Mouse (Mus musculus): ENCODE measurements around the gene Reep6.

DNA sequence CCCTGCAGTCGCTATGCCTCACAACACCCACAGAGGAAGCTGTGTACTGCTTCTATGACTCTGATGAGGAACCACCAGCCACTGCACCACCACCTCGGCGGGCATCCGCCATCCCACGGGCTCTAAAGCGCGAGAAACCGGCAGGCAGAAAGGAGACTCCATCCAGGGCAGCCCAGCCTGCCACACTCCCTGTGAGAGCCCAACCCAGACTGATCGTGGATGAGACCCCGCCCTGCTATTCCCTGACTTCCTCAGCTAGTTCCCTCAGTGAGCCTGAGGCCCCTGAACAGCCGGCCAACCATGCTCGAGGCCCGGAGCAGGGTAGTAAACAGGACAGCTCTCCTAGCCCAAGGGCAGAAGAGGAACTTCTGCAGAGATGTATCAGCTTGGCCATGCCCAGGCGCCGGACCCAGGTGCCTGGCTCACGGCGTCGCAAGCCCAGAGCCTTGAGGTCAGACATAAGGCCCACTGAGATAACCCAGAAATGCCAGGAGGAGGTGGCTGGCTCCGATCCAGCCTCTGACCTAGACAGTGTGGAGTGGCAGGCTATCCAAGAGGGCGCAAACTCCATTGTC lies 16.0 kb upstream of the Reep6 start:
- TF ChIP-seq MAFK (IDR thresholded peaks at IDR 0.05; ENCODE audit: insufficient read depth, low read depth, low read length) (no peak), HCFC1 (IDR thresholded peaks at IDR 0.05; ENCODE audit: borderline replicate concordance, insufficient read depth, low read length) (no peak)
